Mouse (Mus musculus) mature B cell (primary cell): ENCODE data around the gene Csmd2.

Experiments
- in situ Hi-C: fragments of 300-500 bp; cut with MboI; formaldehyde crosslinking; loops from 2 replicates; pipeline ENCODE4 v1.14.3; 2019

The Csmd2 gene

DNA sequence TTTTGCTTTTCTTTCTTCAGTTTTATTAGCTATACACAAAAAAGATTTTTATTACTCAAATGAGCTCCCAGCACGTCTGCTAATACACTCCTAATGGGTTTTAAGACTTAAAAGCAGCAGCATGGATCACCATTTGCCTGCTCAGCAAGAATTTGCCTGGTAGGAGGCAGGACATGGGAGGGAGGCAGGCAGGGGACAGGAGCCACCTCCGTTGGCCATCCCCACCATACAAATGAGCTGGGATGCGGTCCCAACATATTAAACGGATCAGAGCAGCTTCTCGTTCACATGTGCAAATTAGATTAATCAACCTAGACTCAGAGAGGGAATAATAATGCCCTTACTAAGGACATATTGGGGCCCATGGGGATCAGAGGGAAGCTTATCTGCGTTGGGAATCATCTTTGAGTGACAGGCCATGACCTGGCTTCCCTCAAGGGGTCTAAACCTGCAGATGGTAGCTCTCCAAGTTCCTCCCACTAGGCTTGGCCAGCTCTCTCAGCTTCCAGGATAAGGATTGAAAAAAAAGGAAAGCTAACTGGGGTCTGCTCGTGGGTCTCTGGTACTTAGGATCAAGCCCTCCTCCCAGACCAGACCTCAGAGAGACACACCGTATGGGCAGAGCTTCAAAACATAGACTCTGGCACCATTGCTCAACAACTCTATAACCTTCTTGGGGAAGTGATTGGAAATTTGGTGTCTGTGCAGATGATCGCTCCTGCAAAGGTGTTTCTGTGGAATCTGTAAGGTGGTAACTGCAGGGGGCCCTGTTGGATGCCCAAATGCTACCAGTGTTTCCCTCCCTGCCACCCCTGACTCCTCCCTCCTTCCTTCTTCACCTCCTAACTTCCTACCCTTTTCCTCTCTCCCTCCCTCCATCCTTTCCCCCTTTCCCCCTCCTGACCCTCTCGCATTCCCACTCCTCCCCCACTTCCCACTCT, 153.8 kb downstream of the Csmd2 start:
- in situ Hi-C loops, result no loop called here

DNA sequence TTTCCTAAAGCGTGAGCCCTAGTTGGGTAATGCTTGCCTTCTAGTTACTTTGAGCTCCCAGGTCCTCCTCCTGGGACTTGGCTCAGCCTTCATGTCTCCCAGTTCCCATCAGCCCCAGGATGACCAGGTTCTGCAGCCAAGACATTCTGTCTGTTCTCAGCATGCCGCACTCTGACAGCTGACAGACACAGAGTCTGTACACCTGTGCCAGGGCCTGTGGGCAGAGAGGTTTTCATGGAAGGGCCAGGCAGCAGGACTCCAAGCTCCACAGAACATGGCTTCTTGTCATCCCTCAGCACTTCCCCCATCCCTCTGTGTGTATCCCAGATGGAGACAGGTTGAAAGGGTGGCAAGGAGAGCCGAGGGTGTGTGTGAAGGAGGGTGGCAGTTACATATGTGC, 154.6 kb downstream of the Csmd2 start:
- in situ Hi-C loops, result no loop called here

DNA sequence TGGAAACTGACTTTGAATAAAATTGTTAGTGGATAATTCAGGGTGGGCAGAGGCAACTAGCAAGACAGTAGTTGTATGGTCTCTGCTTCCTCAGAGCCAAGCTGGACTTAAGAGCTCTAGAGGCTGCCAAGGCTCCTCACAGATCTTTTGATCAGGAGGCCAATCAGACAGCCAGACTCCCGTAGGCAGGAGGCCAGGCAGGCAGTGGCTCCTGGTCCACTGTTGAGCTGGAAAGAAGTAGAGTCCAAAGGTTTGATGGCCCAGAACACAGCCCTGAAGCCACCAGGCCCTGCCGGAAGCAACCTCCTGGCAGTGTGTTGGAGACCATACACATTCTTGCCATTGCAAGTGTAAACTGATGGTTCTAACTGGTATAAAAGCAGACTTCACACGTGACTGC, 155.5 kb downstream of the Csmd2 start:
- in situ Hi-C loops, result no loop called here

DNA sequence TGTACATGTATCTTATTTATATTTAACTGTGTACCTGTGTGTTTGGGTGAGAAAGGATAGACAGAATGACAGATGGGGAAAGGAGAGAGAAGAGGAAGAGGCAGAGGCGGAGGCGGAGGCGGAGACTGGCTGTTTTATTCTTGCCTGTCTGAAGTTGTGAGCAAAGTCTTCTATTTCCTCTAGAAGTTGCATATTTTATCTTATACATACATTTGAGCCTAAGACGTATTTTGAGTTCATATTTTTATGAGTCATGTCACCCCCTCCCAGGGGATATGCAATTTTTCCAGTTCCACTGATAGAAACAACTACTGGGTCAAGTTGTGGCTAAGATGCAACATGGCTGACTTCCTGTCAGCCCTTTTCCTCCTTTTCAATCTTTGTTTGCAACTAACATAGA, 161.9 kb downstream of the Csmd2 start:
- in situ Hi-C loops, result no loop called here

DNA sequence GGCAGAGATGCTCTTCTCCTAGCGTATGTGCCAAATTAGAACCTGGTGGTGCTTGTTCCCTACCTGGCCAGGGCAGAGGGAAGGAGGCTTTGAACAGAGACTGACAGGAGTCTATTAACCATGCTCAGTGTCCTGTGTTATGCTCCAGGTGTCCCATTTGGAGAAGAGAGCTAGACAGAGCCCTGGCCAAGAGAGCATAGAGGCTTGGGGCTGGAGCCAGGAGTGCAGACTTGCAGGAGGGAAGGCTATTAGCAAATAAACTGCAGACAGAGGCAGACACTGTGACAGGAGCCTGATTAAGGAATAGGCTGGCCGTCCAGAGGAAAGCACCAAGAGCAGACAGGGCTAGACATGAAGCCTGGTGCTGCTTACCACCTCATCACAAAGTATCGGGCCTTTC, 164.4 kb downstream of the Csmd2 start:
- in situ Hi-C loops, result no loop called here

DNA sequence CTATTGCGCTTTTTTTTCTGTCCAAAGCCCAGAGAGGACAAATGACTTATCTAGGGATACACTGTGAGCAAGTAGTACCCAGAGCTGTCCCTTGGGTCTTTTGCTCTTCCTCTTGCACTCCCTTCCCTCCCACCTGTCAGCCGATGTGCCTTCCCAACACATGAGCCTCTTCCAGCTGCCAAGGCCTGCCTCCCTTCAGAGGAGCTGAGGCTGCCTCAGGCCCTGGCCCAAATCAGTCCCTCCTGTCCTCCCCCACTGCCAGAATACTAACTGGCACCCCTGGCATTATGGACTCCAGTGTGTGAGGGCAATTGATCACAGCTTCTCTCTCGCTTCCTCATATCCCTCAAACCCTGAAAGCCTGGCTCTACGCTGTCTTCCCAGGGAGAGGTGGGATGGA, 165.5 kb downstream of the Csmd2 start:
- in situ Hi-C loops, result no loop called here

DNA sequence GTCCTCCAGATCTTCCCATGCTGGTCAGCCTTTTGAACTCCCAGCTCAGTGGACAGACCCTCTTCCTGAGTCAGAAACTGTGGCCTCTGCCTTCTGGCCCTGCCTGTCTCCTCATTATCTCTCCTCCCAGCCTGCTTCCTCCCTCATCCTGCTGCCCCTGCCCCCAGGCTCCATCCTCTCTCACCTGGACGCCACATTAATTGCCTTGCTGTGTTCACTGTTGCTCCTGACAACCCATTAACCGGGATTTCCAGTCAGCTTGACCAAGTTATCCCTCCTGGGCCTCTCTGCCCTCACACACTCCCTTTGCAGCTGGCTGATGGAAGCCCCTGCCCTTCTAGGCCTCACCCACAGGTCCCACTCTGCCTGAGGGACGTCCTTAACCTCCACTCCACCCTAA, 167.6 kb downstream of the Csmd2 start:
- in situ Hi-C loops, result no loop called here

DNA sequence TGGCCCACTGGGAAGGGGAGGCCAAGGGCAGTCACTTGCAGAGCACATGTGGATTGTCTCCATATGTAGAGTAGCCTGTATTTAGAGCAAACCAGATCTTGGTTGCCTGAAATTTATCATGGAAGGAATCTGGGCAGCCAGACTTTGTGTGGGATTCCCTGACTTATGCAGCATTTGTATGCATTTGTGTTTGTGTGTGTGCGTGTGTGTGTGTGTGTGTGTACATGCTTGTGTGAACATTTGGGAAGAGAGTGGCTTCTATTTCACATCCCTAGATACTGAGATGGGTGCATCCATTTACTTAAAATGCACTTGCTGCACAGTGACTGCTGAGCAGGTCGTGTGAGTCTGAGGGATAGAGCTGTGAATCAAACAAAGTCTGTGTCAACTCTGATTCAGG, 173.0 kb downstream of the Csmd2 start:
- in situ Hi-C loops, result no loop called here

DNA sequence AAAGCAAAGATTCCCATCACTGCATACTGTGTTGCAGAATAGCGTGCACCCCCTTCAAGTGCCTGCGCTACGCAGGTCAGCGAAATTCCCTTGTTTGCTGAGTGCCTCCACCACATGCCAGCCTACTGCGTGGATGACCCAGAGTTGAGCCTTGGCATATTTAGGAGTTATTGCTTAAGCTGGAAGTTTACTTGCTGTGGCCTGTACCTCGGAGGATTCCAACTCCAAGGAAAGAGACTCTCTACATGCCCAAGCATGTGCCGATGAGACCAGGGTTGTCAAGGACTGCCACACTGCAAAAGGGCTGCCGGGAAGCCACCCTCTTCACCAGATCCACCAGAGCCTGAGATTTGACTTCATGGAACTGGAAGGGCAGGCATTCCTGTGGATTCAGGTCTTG, 182.5 kb downstream of the Csmd2 start:
- in situ Hi-C loops, result no loop called here

DNA sequence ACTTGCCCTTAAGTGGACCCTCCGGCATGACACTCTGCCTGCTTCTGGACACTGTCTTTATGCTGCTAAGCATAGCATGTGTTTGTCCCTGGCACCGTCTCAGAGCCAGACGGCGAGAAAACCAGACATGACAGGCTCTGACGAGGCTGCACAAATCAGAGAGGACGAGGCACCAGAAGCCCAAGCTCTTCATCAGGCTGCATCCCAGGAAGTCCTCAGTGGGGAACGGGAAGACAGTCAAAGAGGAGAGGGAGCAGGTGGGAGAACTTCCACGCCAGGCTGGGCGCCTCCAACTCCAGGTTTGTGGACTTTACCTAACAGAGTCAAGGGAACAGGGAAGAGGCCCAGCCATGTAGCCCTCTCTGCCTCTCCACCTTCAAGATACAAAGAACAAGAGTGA, 183.6 kb downstream of the Csmd2 start:
- in situ Hi-C loops, result no loop called here

DNA sequence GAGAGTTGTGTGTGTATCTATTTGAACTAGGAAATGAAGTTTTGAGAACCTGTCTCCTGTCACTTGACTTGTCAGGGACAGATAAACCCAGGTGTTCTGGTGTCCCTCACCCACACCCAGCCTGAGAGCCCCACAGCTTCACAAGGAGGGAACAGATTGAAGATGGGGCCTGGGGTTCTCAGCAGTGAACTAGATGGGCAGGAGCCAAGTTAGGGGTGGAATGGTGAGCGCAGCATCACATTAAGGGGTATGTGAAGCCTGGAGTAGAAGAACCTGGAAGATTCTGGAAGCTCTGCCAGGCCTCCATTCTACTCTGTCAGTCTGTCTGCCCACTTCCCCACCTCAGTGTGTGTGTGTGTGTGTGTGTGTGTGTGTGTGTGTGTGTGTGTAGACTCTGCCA, 184.0 kb downstream of the Csmd2 start:
- in situ Hi-C loops, result no loop called here

DNA sequence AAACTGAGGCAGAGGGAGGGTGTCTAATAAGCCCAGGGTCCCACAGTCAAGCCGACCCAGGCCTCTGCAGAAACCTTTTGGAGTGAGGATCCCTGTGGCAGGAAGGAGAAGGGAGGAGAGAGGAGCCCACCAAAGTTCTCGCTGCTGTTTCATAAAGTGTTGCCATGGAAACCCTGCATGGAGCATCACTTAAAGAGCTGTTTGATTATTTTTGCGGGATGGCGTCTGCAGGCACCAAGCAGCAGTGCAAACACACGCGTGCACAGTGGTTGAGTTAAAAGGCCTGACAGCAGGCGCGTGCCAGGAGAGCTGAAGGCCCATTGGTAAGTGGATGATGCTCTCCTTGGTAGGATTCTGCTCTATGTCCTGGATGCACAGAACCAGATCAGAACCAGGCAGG, 191.3 kb downstream of the Csmd2 start:
- in situ Hi-C loops, result no loop called here

DNA sequence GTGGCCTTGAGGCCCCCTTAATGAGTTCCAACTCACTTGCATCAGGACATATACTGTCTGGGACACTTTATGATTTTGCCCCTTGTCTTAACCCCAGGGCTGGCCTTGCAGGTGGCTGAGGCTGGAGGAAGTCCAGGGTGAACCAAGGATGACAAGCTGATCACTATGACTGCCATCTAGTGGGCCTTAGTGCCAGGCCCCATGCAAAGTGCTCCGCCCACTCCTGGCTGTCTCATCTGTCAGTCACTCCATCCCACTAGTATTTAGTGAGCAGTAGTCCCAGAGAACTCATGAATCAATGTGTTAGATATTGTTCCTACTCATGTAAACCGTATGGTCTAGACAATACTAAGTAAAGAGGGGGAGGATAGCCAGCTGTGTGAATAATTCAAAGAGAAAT, 191.9 kb downstream of the Csmd2 start:
- in situ Hi-C loops, result no loop called here

DNA sequence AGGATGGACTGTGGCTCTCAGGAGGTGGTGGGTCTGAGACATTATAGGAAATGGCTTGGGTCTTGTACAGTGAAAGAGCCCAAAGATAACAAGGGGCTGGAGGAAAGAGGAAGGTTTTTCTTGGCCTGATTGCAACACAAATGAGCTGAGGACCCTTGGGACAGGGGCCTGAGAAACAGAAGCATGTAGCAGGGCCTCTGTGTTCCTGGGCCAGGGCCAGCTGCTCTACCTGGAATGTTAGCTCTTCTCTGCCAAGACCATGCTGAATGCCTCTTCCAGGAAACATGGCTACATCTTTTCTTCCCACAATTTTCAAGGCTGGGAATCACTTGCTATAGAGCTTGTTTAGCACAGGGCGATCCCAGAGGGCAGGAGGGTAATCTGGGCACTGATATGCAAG, 197.1 kb downstream of the Csmd2 start:
- in situ Hi-C loops, result no loop called here

DNA sequence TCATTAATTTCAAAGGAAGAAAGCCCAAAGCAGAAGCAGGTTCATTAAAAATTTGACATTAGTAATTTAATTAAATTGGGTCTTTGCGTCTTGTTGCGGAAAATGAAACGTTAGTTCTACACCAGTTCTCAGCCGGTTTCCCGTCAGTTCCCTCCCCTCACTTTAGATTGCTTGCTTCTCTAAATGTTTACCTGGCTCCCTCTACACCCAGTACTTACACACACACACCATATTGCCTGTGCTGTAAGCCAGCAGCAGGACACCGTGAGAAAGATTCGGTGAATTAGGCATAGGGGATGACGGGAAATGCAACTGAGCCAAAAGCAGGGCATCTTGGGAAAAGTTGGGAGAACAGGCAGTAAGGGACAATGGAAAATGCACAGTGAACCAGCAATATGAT, 206.8 kb downstream of the Csmd2 start:
- in situ Hi-C loops, result no loop called here

DNA sequence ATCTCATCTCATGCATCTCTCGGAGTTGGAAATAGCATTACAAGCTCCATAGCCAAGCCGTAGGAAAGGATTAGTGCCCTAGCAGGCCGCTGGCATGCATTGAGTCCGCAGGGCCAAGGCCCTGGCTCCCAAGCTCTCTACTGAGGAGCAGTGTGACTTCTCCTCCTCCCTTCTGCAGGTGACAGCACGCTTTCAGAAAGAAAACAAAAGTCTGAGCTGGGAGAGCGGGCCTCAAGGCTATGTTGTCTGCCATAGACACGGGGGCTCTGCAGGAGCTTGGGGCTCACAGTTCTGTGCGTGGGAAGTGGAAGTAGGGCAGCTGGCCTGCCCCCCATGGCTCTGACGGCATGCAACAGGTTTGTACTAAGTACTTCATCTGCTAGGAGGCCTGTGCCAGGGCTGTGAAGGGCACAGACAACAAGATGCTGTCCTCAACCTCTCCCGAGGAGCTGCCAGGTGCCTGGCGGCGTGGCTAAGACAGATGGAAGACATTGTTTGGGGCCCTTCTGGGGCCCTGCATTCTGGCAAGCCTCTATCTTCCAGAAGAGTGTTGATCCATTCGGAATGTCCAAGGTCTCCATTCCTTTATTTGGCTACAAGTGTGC, 230.4 kb downstream of the Csmd2 start:
- in situ Hi-C loops, result no loop called here

DNA sequence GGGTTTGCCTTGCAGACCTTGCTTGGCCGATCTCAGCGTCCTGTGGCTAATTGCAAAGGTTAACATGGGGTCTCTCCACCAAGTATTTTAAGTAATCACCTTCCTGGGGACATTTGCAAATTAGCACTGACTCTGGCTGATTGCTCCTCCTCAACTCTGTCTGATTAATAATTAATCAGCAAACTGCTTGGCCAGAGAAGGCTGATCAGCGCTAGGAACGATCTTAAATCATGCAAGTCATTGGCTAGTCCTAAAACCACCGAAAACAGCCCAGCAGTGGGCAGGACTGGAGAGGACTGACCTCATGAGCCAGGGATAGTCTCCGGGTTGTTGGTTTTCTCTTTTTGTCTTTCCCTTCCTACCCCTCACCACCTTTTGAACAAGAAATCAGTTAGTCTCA, 236.8 kb downstream of the Csmd2 start:
- in situ Hi-C loops, result no loop called here

DNA sequence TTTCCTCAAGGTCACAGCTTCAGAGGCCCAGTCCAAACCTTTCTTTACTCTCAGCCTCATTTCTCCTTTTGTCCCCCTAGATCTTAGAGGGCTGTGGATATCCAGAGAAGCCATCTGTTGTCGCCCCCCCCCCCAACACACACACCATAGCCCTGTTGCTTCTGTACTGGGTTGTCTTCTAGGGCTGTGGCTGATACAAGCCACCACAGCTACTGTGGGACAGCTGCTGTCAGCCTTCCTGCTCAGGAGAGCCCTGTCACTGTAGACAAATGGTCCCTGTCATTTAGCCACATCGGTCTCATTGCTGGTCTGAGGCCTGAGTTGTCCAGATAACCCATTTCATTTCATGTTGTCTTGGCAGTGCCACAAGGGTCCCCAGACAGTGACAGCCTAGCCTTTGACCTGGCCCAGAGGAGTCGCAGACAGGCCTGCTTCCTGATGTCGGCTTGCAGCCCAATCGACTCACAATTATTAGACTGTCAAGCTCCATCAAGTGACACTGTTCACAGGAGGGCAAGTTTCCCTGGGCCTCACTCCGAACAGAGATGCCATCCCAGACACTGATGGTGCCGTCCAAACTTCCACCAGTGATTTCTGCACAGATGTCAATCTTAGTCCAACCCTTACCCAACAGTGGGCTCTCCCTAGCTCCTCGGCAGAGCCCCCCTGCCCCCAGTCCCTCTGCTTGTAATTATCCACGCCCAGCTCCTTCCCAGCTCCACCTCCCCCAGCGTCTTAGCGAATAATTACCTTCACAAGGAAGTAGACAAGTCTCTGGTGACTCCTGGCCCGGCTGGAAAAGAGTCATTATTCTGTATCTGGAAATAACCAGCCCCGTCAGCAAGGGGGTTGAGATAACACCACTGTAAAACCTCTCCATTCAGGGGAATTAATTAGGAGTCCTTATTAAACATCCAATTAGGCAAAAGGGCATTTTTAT, 240.0 kb downstream of the Csmd2 start:
- in situ Hi-C loops, result no loop called here

DNA sequence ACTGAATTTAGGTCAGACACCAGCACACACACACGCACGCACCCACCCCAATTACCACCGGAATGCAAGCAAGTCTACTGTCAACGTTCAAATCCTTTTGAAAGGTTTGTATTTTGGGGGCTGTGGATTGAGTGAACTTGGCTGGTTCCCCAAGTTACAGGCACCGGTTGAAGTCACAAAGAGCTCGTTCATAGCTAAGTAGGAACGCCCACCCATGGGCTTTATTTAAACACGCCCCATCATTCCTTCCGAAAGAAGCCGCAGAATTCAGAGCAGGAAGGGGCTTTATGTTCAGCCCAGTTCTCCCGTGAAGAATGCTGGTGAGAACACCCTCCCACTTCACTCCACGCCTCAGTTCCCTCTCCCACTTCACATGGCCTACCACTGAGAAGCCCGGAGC, 245.8 kb downstream of the Csmd2 start:
- in situ Hi-C loops, result no loop called here

DNA sequence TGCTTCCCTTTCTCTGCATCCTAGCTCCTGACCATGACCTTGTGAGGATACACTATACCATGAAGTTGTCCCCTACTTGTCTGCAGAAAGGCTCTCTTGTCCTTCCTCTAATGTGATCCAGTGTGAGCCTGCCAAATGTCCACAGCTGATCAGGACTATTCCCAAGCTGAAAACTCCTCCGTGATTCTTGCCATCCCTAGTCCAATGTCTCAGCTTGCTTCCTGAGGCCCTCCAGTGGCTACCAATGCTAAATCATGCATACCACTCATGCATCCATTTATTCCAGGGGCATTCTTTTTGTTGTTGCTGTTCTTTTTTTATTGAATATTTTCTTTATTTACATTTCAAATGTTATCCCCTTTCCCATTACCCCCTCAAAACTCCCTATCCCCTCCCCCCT, 251.5 kb downstream of the Csmd2 start:
- in situ Hi-C loops, result no loop called here

DNA sequence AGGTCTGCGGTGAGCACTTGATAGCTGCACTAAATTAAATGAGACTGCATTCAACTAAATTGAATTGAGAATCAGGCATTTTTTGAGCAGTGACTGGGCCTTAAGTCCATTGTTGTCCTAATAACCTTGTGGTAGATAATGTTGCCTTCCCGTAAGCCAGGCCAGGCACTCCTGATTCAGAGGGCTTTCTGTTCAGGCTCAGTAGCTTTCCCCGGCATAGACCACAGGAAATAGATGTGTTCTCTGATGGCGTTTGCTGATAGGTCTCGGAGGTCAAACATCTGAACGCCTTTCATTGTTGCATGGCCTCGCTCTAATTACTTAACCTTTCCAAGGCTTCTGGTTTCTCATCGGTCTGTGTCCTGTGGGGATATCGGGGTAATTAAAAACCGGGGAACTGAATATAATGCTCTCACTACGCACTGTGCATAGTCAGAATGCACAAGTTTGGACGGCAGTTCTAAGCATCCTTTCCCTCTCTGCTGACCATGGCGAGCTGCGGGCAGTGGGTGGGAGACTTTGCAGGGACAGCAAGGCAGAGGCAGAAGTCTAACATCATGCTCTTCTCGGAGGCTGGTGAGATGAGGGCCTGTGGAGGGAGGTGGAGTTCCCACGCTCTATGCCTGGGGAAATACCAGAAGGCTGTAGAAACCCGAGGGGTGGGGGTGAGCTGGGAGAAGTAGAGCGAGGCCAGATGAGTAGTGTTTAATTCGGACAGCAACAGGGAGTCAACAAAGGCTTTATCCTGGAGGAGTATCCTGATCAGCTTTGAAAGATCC, 253.6 kb downstream of the Csmd2 start:
- in situ Hi-C loops, result no loop called here

DNA sequence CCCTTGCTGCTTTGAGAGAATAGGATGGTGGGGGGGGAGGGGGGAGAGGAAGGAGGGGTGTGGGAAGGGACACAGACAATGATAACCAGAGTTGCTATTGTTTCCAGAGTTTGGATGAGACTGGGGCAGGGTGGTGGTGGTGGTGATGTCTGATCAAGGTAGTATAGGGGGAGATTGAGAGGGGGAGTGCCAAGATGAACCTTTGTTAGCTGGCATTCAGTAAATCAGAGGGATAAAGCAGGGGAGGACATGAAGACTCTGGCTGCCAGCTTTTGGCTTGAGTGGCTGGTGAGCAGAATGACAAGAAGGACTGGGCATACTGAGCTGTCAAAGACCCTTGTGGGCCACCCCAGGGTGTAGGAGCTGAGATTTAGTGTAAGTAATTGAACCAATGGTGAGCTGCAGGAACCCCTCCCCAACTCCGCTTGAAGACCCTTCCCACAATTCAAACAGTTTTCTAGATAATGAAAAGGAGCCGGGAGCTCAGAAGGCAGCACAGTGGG, 254.2 kb downstream of the Csmd2 start:
- in situ Hi-C loops, result no loop called here
